Mouse (Mus musculus) adrenal gland (tissue): ENCODE measurements at regions not wholly inside any gene's neighbourhood (a gene's known extent, or its start where the extent isn't known, plus 50 kb on each side); places are given as distances from the start of the nearest gene placed in this dataset.

Experiments used
- intact Hi-C: fragments of 180-260 bp; cut with DNase I; formaldehyde crosslinking; loops from one replicate; pipeline ENCODE4 v1.15.1; 2025

DNA sequence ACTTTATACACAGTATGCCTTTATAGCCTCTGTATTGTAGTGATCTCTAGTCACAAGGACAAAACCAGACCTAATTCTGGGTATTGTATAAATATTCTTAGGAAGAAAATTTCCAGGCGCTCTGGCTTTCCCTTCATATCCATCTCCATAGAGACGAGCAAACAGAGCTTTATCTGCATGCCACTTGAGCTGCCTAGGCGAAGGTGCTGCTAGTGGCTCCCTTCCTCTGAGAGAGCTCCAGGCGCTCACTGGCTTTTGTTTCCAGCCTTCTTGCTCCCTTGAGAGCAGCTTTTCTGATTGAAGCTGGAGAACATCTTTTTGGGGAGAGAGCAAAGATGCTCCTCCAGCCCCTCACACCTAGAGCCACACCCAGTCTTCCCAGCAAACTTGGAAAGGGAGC is 114.0 kb upstream of the Rmdn2 start:
- intact Hi-C loops: no loop called here

GRCm38 (mm10) chr17:79498321-79498720 is 113.3 kb upstream of the Rmdn2 start:
- intact Hi-C loops: no loop called here

DNA sequence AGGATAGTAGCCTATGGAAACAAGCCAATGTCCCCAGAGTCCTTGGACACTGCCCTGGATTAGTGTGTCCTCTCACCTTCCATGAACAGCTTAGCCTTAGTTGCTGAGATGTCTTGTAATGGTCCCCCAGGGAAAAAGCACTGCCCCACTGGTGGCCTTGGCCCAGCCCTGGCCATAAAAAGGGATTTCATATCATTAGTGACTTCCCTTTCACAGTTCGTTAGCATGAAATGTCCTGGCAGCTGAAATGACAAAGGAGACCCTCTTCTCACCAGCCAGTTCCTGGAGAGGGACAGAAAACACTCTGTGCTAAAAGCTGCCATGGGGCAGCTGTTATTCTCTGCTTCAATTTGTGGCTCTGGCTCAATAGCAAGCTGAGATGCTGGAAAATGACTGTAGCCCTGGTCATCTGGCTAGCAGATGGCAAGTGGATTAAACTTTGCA is 110.6 kb upstream of the Rmdn2 start:
- intact Hi-C loops: no loop called here

- intact Hi-C loops: no loop called here
Measured at GRCm38 (mm10) chr17:79501926-79502325, 109.7 kb upstream of the Rmdn2 start.

- intact Hi-C loops: no loop called here
Measured at GRCm38 (mm10) chr17:79503037-79503436, 108.6 kb upstream of the Rmdn2 start.

GRCm38 (mm10) chr17:79504209-79504608 is 107.5 kb upstream of the Rmdn2 start:
- intact Hi-C loops: no loop called here

GRCm38 (mm10) chr17:79505565-79505964 is 106.1 kb upstream of the Rmdn2 start:
- intact Hi-C loops: no loop called here

DNA sequence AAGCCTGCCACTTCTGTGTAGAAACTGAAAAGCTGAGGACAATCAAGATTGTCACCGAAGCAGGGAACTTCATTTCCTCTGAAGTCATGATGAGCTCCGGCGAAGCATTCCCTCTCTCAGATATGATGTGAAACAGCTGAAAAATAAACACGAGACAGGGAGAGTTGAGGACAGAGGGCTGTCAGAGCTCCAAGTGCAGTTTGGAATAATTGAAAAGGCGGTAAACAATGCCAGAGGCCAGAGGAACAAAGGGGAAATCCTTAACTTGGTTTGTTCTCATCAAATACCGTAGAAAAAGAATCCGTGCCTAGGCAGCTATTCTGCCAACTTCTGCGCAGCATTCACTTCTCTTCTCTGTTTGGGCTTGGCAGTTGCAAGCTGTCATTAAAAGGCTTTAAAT is 102.4 kb upstream of the Rmdn2 start:
- intact Hi-C loops: no loop called here

DNA sequence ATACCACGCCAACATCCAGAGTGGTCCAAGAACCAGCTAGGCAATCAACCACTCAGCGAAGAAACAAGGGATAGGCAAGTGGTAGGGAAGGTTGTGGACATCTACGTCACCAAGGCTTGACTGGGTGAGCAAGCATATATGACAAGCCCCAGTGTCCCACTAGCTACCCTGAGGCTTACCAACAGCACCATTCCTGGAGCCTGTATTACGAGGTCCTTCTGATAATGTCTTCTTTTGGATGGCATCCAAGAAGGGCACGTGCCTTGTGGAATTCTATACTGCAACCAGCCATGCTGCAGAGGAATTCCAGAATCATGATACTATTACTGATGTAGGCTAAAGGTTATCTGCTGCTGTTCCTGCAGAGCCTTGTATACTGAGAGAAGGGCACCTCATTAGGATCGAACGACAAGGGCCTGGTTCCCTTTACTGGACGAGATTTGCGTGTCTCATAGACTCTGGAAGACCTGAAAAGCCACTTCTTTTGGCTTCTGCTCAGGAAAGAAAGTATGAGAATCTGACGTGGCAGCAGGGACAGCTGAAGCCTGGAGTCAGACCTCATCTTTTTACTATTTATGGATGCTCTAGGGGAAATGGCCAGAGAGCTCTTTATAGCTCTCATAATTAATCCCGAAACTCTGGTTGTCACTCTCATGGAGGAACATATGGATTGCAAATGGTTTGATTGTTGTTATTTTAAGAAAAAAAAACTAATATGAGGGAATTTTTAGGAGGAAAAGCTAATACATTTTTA is 101.5 kb upstream of the Rmdn2 start:
- intact Hi-C loops: no loop called here

- intact Hi-C loops: no loop called here
Measured at GRCm38 (mm10) chr17:79511218-79511617, 100.4 kb upstream of the Rmdn2 start.

DNA sequence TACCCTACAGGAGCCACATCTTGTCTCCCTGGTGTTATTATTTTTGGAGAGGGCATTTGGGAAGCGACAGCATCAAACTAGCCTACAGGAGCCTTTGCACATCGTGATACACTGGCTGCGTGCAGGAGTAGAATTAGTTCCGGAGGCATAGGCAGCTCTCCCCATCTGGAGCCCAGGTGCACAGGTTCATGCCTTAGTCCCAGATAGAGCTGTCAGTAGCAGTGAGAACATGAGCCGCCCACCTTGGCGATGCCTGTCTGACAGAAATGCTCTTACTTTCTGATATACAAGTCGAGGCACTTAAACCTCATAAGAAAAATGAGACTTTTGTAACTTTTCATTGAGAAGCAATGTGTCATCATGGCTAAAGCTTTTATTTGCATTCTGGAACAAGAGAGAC is 97.6 kb upstream of the Rmdn2 start:
- intact Hi-C loops: no loop called here

DNA sequence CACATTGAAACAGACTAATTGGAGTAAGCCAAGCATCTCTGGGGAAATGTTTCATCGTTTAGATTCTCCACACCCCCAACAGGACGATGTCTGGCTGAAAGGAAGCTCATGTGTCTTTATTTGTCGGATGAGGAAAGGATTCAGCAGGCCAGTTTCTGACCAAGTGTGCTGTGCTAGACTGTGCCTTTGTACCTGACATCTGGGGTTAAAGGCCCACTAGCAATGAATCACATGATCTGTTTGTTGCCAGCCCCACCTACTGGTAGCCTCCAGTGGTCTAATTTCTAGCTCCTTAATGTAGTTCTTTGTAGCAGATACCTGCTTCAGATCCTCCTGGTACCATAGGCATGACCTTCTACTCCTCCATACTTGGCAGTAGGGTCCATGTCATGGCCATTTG is 93.5 kb upstream of the Rmdn2 start:
- intact Hi-C loops: loop anchor here (5.0 kb wide), 1 partner anchor 406 kb away; no protein-coding TSS in a partner anchor

DNA sequence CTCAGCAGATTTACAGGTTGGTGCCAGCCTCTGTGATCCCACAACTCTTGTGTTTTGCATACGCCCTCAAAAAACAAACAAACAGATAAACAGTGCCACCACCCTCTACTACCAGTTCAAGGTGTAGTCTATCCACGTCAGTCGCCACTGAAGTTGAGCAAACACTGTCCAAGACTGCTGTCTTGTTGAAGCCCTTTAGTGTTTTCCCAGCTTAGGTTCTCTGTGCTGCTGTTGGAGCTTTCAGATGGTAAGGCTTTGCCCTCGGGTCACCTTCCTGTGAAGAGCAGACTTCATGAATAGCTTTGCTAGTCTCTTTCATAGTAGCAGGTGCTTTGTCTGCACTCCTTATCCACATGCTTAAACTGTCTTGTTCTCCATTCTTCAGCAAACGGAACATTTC is 93.0 kb upstream of the Rmdn2 start:
- intact Hi-C loops: loop anchor here (5.0 kb wide), 1 partner anchor 406 kb away; no protein-coding TSS in a partner anchor

DNA sequence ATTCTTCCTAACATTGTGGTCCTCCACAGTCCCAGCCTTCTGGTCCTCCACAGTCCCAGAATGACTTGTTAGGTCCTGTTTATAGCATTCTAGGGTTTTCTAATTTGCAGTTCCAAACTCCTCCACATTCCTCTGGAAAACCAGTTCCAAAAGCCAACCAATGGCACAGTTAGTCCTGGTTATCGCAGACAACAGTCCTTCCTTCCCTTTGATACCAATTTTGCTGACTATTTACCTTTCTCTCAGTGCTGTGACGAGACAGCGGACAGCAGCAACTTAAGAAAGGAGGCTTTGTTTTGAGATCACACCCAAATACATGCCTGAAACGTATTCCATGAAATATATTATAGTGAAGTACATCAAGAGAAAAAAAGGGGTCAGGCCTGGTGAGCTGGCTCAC is 92.3 kb upstream of the Rmdn2 start:
- intact Hi-C loops: loop anchor here (5.0 kb wide), 1 partner anchor 407 kb away; no protein-coding TSS in a partner anchor

DNA sequence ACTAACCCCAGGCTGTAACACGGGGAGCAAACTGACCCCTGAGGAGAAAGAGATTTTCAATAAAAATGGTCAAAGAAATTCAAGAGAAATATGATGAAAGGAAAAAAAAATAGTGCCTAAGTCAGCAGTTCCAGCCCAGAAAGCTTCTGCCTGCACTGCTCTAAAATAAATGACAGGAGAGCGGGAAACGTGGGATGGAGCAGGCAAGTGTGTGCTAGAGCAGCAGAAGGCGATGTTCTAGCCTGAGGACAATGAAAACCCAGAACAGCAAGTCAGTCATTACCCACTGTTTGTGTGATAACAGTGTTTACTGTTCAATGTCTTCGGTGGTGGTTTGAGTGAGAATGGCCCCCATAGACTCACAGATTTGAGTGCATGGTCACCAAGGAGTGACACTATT is 91.4 kb upstream of the Rmdn2 start:
- intact Hi-C loops: no loop called here

DNA sequence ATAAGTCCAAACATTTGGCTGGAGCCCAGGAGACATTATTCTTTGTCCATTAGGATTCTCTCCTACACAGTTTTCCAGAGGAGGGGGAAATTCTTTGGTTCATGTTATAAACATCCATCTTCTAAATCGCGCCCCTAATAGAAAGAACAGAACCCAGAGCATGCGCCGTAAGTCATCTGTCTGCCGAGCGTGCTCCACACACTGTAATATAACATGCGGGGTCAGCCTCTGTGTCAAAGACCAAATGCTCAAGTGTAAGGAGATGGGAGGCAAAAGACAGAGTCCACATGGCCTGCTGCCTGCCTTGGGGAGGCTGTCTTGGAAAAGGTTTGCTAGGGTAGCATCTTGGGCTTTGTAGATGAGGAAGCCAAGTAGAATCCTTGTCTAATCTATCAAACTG is 90.0 kb upstream of the Rmdn2 start:
- intact Hi-C loops: no loop called here

DNA sequence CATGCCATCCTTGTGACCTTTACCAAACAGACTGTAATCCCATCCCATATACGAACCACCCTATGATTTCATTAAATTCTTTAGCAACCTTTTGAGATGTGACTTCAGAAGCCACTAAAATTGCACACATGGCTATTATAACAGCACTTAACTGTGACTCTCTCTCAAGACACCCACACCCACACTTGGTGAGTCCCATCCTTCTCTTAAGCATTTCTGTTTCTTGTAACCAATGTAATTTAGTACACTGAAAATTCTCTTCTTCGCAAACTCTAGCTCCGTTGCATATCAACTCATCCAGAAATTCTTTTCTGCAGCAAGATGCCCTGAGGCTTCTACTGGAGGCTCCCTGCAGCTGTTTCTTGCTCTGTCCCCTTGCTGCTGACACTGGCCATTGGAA is 88.4 kb upstream of the Rmdn2 start:
- intact Hi-C loops: no loop called here

DNA sequence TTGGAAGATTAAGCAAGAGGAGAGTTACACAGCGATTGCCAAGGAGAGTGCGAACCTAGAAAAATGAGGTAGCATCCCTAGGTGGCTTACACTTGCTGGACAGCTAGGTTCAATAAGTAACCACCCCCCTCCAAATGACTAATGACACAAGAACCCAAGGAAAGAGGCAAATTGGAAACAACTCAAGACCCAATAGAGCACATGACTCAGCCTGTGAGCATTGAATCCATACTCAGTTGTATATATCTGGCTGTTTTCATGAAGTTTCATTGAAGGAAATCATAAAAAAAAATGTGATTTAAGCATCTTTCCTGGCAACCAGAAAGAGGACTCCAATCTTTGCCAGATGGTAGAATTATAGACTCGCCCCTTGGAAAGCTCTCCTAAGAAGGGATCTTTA is 84.3 kb upstream of the Rmdn2 start:
- intact Hi-C loops: no loop called here

- intact Hi-C loops: no loop called here
Measured at GRCm38 (mm10) chr17:79536549-79536948, 75.1 kb upstream of the Rmdn2 start.

DNA sequence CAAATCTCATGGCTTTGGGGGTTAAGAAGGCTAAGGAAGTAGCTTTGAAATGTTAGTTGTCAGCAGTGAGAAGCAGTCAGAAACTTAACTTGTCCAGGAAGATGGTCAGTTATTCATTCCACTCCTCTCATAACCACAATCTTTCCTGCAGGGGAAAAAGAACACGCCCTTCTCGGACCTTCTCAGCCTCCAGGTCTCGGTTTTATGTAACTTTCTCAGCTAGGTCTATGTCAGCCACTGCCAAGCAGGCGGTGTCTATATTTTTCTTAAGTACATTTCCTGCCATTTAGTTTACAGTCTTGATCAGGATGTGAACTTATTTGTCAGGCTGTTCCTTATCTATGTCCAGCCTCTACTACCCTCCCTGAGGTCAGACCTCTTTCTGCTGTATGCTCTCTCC is 72.9 kb upstream of the Rmdn2 start:
- intact Hi-C loops: no loop called here

- intact Hi-C loops: no loop called here
Measured at GRCm38 (mm10) chr17:79540038-79540437, 71.6 kb upstream of the Rmdn2 start.

GRCm38 (mm10) chr17:79540511-79540910 is 71.2 kb upstream of the Rmdn2 start:
- intact Hi-C loops: no loop called here

GRCm38 (mm10) chr17:79543907-79544522 is 67.6 kb upstream of the Rmdn2 start:
- intact Hi-C loops: no loop called here
